Mouse (Mus musculus): ENCODE data around the gene Selplg. TPM values are rescaled to one million over a fixed set of nuclear protein-coding genes. Genes with fewer than 3 reads are reported as not detected.
A peak's percentile ranks its signal among the peaks of the same experiment; 100 is the strongest.

The Selplg gene
- 4.0 and 4.6 TPM in 2 replicates for polyA plus RNA-seq (2012; rRNA removed)
- polyA plus RNA-seq (2014; fragmentation: Nextera tagmentation; extraction: Ambion mirVana), result 4.9 and 5.4 TPM in 2 replicates

GRCm38 (mm10) chr5:113832490-113832901 is at the start of gene Selplg:
Gene Selplg (minus strand): TSS chr5:113832644.
- H3K4me1 ChIP-seq (ENCODE audit: control insufficient read depth, insufficient read depth, low read length), result no peaks in the 10 kb centered on the region
- H3K9ac ChIP-seq (ENCODE audit: low read depth, low read length, severe bottlenecking), result no peak within 1 kb of the TSS
- no peaks in the 10 kb centered on the region for H3K27me3 ChIP-seq (ENCODE audit: control insufficient read depth, insufficient read depth, low read length)
- 22% methylated on average over 8 of the region's 8 CpGs for WGBS
- no peak for TF ChIP-seq POLR2A (IDR thresholded peaks at IDR 0.05; ENCODE audit: borderline replicate concordance, extremely low read depth, insufficient read depth, insufficient read length)
- DNase-seq (ENCODE audit: low spot score) (no peak), ATAC-seq (ENCODE audit: low FRiP score, low read depth) (peak; percentile 31; the same call in 1 of the 2 replicates)
- H3K36me3 ChIP-seq (ENCODE audit: control insufficient read depth, insufficient read depth, low read length), result no peaks in the 10 kb centered on the region
- no peak within 1 kb of the TSS for H3K4me2 ChIP-seq (replicated peaks; ENCODE audit: low read depth, low read length, severe bottlenecking)
- H3K27ac ChIP-seq (replicated peaks; ENCODE audit: low read depth, low read length), result no peak within 1 kb of the TSS
- no peaks in the 10 kb centered on the region for H3K9me3 ChIP-seq (ENCODE audit: control insufficient read depth, low read length)
- H3K4me3 ChIP-seq (replicated peaks; ENCODE audit: low read length), result no peak within 1 kb of the TSS

- no peak for DNase-seq (ENCODE audit: low spot score)
- TF ChIP-seq POLR2A (IDR thresholded peaks at IDR 0.05; ENCODE audit: borderline replicate concordance, extremely low read depth, insufficient read depth, insufficient read length), result no peak
- Histone ChIP-seq H3K9me3 (ENCODE audit: control insufficient read depth, low read length) (no peaks in the 10 kb centered on the region), H3K4me3 (replicated peaks; ENCODE audit: low read length) (no peak overlapping the region), H3K27ac (replicated peaks; ENCODE audit: low read depth, low read length) (no peak overlapping the region), H3K27me3 (ENCODE audit: control insufficient read depth, insufficient read depth, low read length) (no peaks in the 10 kb centered on the region), H3K4me2 (replicated peaks; ENCODE audit: low read depth, low read length, severe bottlenecking) (no peak overlapping the region), H3K9ac (ENCODE audit: low read depth, low read length, severe bottlenecking) (no peak overlapping the region), H3K4me1 (ENCODE audit: control insufficient read depth, insufficient read depth, low read length) (peaks cover 10% of the 10 kb centered on the region), H3K36me3 (ENCODE audit: control insufficient read depth, insufficient read depth, low read length) (peaks cover 34% of the 10 kb centered on the region)
- WGBS, result 95% methylated on average over 14 of the region's 14 CpGs
- ATAC-seq (ENCODE audit: low FRiP score, low read depth), result no peak
Measured at GRCm38 (mm10) chr5:113881136-113881535, 48.7 kb upstream of the Selplg start.

- Histone ChIP-seq H3K27me3 (ENCODE audit: control insufficient read depth, insufficient read depth, low read length) (no peaks in the 10 kb centered on the region), H3K27ac (replicated peaks; ENCODE audit: low read depth, low read length) (no peak overlapping the region), H3K4me3 (replicated peaks; ENCODE audit: low read length) (no peak overlapping the region), H3K4me1 (ENCODE audit: control insufficient read depth, insufficient read depth, low read length) (peaks cover 11% of the 10 kb centered on the region), H3K9me3 (ENCODE audit: control insufficient read depth, low read length) (no peaks in the 10 kb centered on the region), H3K4me2 (replicated peaks; ENCODE audit: low read depth, low read length, severe bottlenecking) (no peak overlapping the region), H3K9ac (ENCODE audit: low read depth, low read length, severe bottlenecking) (no peak overlapping the region), H3K36me3 (ENCODE audit: control insufficient read depth, insufficient read depth, low read length) (peaks cover 40% of the 10 kb centered on the region)
- no peak for ATAC-seq (ENCODE audit: low FRiP score, low read depth)
- 95% methylated on average over 17 of the region's 17 CpGs for WGBS
- TF ChIP-seq POLR2A (IDR thresholded peaks at IDR 0.05; ENCODE audit: borderline replicate concordance, extremely low read depth, insufficient read depth, insufficient read length), result no peak
- DNase-seq (ENCODE audit: low spot score), result no peak
Measured at GRCm38 (mm10) chr5:113878943-113879617, 46.6 kb upstream of the Selplg start.

GRCm38 (mm10) chr5:113877565-113877964 is 45.1 kb upstream of the Selplg start:
- WGBS, result 69% methylated on average over 3 of the region's 3 CpGs
- Histone ChIP-seq H3K9ac (ENCODE audit: low read depth, low read length, severe bottlenecking) (no peak overlapping the region), H3K27ac (replicated peaks; ENCODE audit: low read depth, low read length) (no peak overlapping the region), H3K4me3 (replicated peaks; ENCODE audit: low read length) (no peak overlapping the region), H3K9me3 (ENCODE audit: control insufficient read depth, low read length) (no peaks in the 10 kb centered on the region), H3K4me2 (replicated peaks; ENCODE audit: low read depth, low read length, severe bottlenecking) (no peak overlapping the region), H3K4me1 (ENCODE audit: control insufficient read depth, insufficient read depth, low read length) (peaks cover 17% of the 10 kb centered on the region), H3K27me3 (ENCODE audit: control insufficient read depth, insufficient read depth, low read length) (no peaks in the 10 kb centered on the region), H3K36me3 (ENCODE audit: control insufficient read depth, insufficient read depth, low read length) (peaks cover 40% of the 10 kb centered on the region)
- no peak for TF ChIP-seq POLR2A (IDR thresholded peaks at IDR 0.05; ENCODE audit: borderline replicate concordance, extremely low read depth, insufficient read depth, insufficient read length)
- ATAC-seq (ENCODE audit: low FRiP score, low read depth) (no peak), DNase-seq (ENCODE audit: low spot score) (no peak)

GRCm38 (mm10) chr5:113876176-113876575 is 43.7 kb upstream of the Selplg start:
- no peaks in the 10 kb centered on the region for H3K27me3 ChIP-seq (ENCODE audit: control insufficient read depth, insufficient read depth, low read length)
- WGBS, result 94% methylated on average over 7 of the region's 7 CpGs
- ATAC-seq (ENCODE audit: low FRiP score, low read depth), result no peak
- TF ChIP-seq POLR2A (IDR thresholded peaks at IDR 0.05; ENCODE audit: borderline replicate concordance, extremely low read depth, insufficient read depth, insufficient read length), result no peak
- H3K9ac ChIP-seq (ENCODE audit: low read depth, low read length, severe bottlenecking), result no peak overlapping the region
- H3K36me3 ChIP-seq (ENCODE audit: control insufficient read depth, insufficient read depth, low read length), result peaks cover 33% of the 10 kb centered on the region
- H3K4me2 ChIP-seq (replicated peaks; ENCODE audit: low read depth, low read length, severe bottlenecking), result no peak overlapping the region
- H3K9me3 ChIP-seq (ENCODE audit: control insufficient read depth, low read length), result no peaks in the 10 kb centered on the region
- peaks cover 29% of the 10 kb centered on the region for H3K4me1 ChIP-seq (ENCODE audit: control insufficient read depth, insufficient read depth, low read length)
- no peak for DNase-seq (ENCODE audit: low spot score)
- no peak overlapping the region for H3K27ac ChIP-seq (replicated peaks; ENCODE audit: low read depth, low read length)
- H3K4me3 ChIP-seq (replicated peaks; ENCODE audit: low read length), result no peak overlapping the region

Data from limb, embryonic 14.5 days (tissue).